Mouse (Mus musculus): ENCODE data around the gene Ctnnd2.

DNA sequence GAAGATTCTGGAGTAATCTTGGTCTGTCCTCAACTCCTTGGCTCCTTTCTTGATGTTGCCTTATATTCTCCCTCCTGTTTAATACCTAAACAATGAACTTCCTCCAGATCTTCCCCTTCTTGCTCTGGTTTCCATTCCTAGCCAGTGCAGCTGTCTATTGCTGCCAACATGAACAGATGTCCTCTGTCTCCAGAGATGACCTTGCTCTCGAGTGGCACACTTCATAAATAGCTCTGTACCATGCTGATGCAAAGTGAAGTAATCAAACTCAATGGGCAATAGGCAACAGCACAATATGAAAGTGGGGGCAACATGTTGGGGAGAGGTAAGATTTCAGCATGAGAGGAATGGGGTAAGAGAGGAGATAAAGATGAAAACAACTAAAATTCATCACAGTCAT lies 872.6 kb downstream of the Ctnnd2 start:
- TF ChIP-seq CTCF (IDR thresholded peaks at IDR 0.05; ENCODE audit: control insufficient read depth, insufficient read depth, low read length) (no peak), POLR2A (IDR thresholded peaks at IDR 0.05; ENCODE audit: borderline replicate concordance, control insufficient read depth, low read depth, low read length) (no peak)
